Mouse (Mus musculus): ENCODE results near the gene Pagr1a. TPM values are rescaled to one million over a fixed set of nuclear protein-coding genes. Genes with fewer than 3 reads are reported as not detected.
A peak's percentile ranks its signal among the peaks of the same experiment; 100 is the strongest.

Pagr1a gene
- 61.3 and 88.7 TPM in 2 replicates for polyA plus RNA-seq (2015; fragmentation: Nextera tagmentation; extraction: Ambion mirVana)

GRCm38 (mm10) chr7:127016971-127017949, at the start of gene Pagr1a:
Pagr1a (minus strand) TSS chr7:127017352.
- H3K4me3 ChIP-seq (ENCODE audit: low read length): peak within 1 kb of the TSS; percentile 73
- H3K4me2 ChIP-seq (replicated peaks; ENCODE audit: low read depth, low read length): peak within 1 kb of the TSS; percentile 82
- H3K4me1 ChIP-seq (ENCODE audit: insufficient read depth, low read length): peaks cover 71% of the 10 kb centered on the region
- H3K27ac ChIP-seq (ENCODE audit: low read length): peak within 1 kb of the TSS; percentile 98
- H3K9ac ChIP-seq (replicated peaks; ENCODE audit: low read length): peak within 1 kb of the TSS; percentile 81
- no peaks in the 10 kb centered on the region for H3K27me3 ChIP-seq (ENCODE audit: insufficient read depth, low read length)
- peaks cover 23% of the 10 kb centered on the region for H3K36me3 ChIP-seq (ENCODE audit: insufficient read depth, low read length)
- ATAC-seq (ENCODE audit: low FRiP score, low TSS enrichment): peak; percentile 85
- WGBS: 3% methylated on average over 38 of the region's 39 CpGs
- no peaks in the 10 kb centered on the region for H3K9me3 ChIP-seq (ENCODE audit: low read length)

GRCm38 (mm10) chr7:127066317-127066716, 49.2 kb upstream of the Pagr1a start:
- Histone ChIP-seq H3K4me3 (ENCODE audit: low read length) (no peak overlapping the region), H3K9ac (replicated peaks; ENCODE audit: low read length) (no peak overlapping the region), H3K27me3 (ENCODE audit: insufficient read depth, low read length) (no peaks in the 10 kb centered on the region), H3K4me1 (ENCODE audit: insufficient read depth, low read length) (peaks cover 8% of the 10 kb centered on the region; the same call in 1 of the 2 replicates), H3K27ac (ENCODE audit: low read length) (no peak overlapping the region), H3K9me3 (ENCODE audit: low read length) (no peaks in the 10 kb centered on the region), H3K4me2 (replicated peaks; ENCODE audit: low read depth, low read length) (no peak overlapping the region), H3K36me3 (ENCODE audit: insufficient read depth, low read length) (no peaks in the 10 kb centered on the region)
- no peak for ATAC-seq (ENCODE audit: low FRiP score, low TSS enrichment)
- WGBS: 71% methylated on average over 4 of the region's 4 CpGs

DNA sequence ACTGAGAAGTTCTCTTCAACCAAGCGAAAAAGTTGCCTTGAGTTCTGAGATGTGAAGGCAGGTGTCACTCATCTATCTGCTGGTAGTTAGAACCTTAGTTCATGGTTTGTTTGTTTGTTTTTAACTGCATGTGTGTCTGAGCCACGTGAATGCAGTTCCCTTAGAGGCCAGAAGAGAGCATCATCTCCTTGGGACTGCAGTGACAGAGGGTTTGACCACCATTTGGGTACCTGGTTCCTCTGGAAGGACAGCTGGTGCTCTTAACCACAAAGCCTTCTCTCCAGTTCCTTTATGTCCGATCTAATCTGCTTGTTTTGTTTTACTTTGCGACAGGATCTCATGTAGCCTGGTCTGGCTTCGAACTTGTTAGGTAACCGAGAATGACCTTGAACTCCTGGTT, 48.4 kb upstream of the Pagr1a start:
- ATAC-seq (ENCODE audit: low FRiP score, low TSS enrichment): no peak
- 85% methylated on average over 6 of the region's 6 CpGs for WGBS

GRCm38 (mm10) chr7:127055026-127055585, 38.0 kb upstream of the Pagr1a start:
- Histone ChIP-seq H3K9me3 (ENCODE audit: low read length) (no peaks in the 10 kb centered on the region), H3K9ac (replicated peaks; ENCODE audit: low read length) (no peak overlapping the region), H3K27me3 (ENCODE audit: insufficient read depth, low read length) (no peaks in the 10 kb centered on the region), H3K36me3 (ENCODE audit: insufficient read depth, low read length) (no peaks in the 10 kb centered on the region), H3K27ac (ENCODE audit: low read length) (no peak overlapping the region), H3K4me1 (ENCODE audit: insufficient read depth, low read length) (no peaks in the 10 kb centered on the region), H3K4me2 (replicated peaks; ENCODE audit: low read depth, low read length) (no peak overlapping the region), H3K4me3 (ENCODE audit: low read length) (no peak overlapping the region)
- no peak for ATAC-seq (ENCODE audit: low FRiP score, low TSS enrichment)
- WGBS: 73% methylated on average over 5 of the region's 5 CpGs

More for the DNA sequence above, 48.4 kb upstream of the Pagr1a start:
- H3K4me1 ChIP-seq (ENCODE audit: insufficient read depth, low read length): peaks cover 8% of the 10 kb centered on the region; the same call in 1 of the 2 replicates
- H3K9ac ChIP-seq (replicated peaks; ENCODE audit: low read length): no peak overlapping the region
- H3K4me2 ChIP-seq (replicated peaks; ENCODE audit: low read depth, low read length): no peak overlapping the region
- H3K9me3 ChIP-seq (ENCODE audit: low read length): no peaks in the 10 kb centered on the region
- H3K27ac ChIP-seq (ENCODE audit: low read length): no peak overlapping the region
- H3K4me3 ChIP-seq (ENCODE audit: low read length): no peak overlapping the region
- no peaks in the 10 kb centered on the region for H3K36me3 ChIP-seq (ENCODE audit: insufficient read depth, low read length)
- H3K27me3 ChIP-seq (ENCODE audit: insufficient read depth, low read length): no peaks in the 10 kb centered on the region

GRCm38 (mm10) chr7:127041851-127042672, 24.9 kb upstream of the Pagr1a start, which contains the start of gene Kif22:
Kif22 (minus strand) TSS chr7:127042471.
- peak within 1 kb of the TSS; percentile 89 for H3K9ac ChIP-seq (replicated peaks; ENCODE audit: low read length)
- H3K4me1 ChIP-seq (ENCODE audit: insufficient read depth, low read length): peaks cover 19% of the 10 kb centered on the region
- ATAC-seq (ENCODE audit: low FRiP score, low TSS enrichment): peak; percentile 91
- no peaks in the 10 kb centered on the region for H3K27me3 ChIP-seq (ENCODE audit: insufficient read depth, low read length)
- H3K36me3 ChIP-seq (ENCODE audit: insufficient read depth, low read length): peaks cover 14% of the 10 kb centered on the region
- H3K9me3 ChIP-seq (ENCODE audit: low read length): no peaks in the 10 kb centered on the region
- H3K4me3 ChIP-seq (ENCODE audit: low read length): peak within 1 kb of the TSS; percentile 91
- under 1% methylated on average over 53 of the region's 53 CpGs for WGBS
- H3K4me2 ChIP-seq (replicated peaks; ENCODE audit: low read depth, low read length): peak within 1 kb of the TSS; percentile 78
- H3K27ac ChIP-seq (ENCODE audit: low read length): peak within 1 kb of the TSS; percentile 80

- H3K27me3 ChIP-seq (ENCODE audit: insufficient read depth, low read length): no peaks in the 10 kb centered on the region
- no peak for ATAC-seq (ENCODE audit: low FRiP score, low TSS enrichment)
- 84% methylated on average over 1 of the region's 1 CpGs for WGBS
- H3K4me3 ChIP-seq (ENCODE audit: low read length): no peak overlapping the region
- H3K4me1 ChIP-seq (ENCODE audit: insufficient read depth, low read length): peaks cover 10% of the 10 kb centered on the region
- H3K36me3 ChIP-seq (ENCODE audit: insufficient read depth, low read length): peaks cover 58% of the 10 kb centered on the region
- H3K9me3 ChIP-seq (ENCODE audit: low read length): no peaks in the 10 kb centered on the region
- no peak overlapping the region for H3K4me2 ChIP-seq (replicated peaks; ENCODE audit: low read depth, low read length)
- no peak overlapping the region for H3K27ac ChIP-seq (ENCODE audit: low read length)
- no peak overlapping the region for H3K9ac ChIP-seq (replicated peaks; ENCODE audit: low read length)
These were observed 14.1 kb upstream of the Pagr1a start for GRCm38 (mm10) chr7:127031244-127031643.

GRCm38 (mm10) chr7:127030172-127030571, 13.0 kb upstream of the Pagr1a start:
- H3K4me1 ChIP-seq (ENCODE audit: insufficient read depth, low read length): peaks cover 10% of the 10 kb centered on the region
- H3K27ac ChIP-seq (ENCODE audit: low read length): no peak overlapping the region
- no peaks in the 10 kb centered on the region for H3K9me3 ChIP-seq (ENCODE audit: low read length)
- no peak overlapping the region for H3K4me3 ChIP-seq (ENCODE audit: low read length)
- peaks cover 51% of the 10 kb centered on the region for H3K36me3 ChIP-seq (ENCODE audit: insufficient read depth, low read length)
- H3K27me3 ChIP-seq (ENCODE audit: insufficient read depth, low read length): no peaks in the 10 kb centered on the region
- H3K9ac ChIP-seq (replicated peaks; ENCODE audit: low read length): no peak overlapping the region
- 98% methylated on average over 1 of the region's 1 CpGs for WGBS
- no peak overlapping the region for H3K4me2 ChIP-seq (replicated peaks; ENCODE audit: low read depth, low read length)
- ATAC-seq (ENCODE audit: low FRiP score, low TSS enrichment): no peak

DNA sequence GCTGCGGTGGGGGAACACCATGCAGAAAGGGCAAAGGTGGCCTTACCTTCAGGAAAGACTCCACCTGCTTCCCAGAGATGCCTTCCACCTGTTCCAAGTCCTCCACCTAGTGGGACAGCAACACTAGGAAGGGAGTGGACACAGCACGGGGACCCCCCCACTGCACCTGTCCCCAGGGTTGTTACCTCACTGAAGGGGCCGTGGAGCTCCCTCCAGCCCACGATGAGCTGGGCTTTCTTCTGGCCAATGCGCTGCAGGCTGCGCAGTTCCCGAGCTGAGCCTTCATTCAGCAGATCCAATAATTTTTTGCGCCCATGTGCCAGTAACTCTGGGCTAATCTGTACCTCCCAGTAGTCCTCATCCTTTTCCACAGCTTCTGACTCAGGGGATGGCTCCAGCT, 10.7 kb upstream of the Pagr1a start:
- peak overlapping the region; percentile 87 for H3K4me2 ChIP-seq (replicated peaks; ENCODE audit: low read depth, low read length)
- no peaks in the 10 kb centered on the region for H3K9me3 ChIP-seq (ENCODE audit: low read length)
- H3K27me3 ChIP-seq (ENCODE audit: insufficient read depth, low read length): no peaks in the 10 kb centered on the region
- no peak; the same call in 1 of the 2 replicates for ATAC-seq (ENCODE audit: low FRiP score, low TSS enrichment)
- peak overlapping the region; percentile 95 for H3K4me3 ChIP-seq (ENCODE audit: low read length)
- peaks cover 58% of the 10 kb centered on the region for H3K36me3 ChIP-seq (ENCODE audit: insufficient read depth, low read length)
- H3K9ac ChIP-seq (replicated peaks; ENCODE audit: low read length): peak overlapping the region; percentile 97
- WGBS: 58% methylated on average over 8 of the region's 8 CpGs
- peaks cover 30% of the 10 kb centered on the region for H3K4me1 ChIP-seq (ENCODE audit: insufficient read depth, low read length)
- peak overlapping the region; percentile 99 for H3K27ac ChIP-seq (ENCODE audit: low read length)

DNA sequence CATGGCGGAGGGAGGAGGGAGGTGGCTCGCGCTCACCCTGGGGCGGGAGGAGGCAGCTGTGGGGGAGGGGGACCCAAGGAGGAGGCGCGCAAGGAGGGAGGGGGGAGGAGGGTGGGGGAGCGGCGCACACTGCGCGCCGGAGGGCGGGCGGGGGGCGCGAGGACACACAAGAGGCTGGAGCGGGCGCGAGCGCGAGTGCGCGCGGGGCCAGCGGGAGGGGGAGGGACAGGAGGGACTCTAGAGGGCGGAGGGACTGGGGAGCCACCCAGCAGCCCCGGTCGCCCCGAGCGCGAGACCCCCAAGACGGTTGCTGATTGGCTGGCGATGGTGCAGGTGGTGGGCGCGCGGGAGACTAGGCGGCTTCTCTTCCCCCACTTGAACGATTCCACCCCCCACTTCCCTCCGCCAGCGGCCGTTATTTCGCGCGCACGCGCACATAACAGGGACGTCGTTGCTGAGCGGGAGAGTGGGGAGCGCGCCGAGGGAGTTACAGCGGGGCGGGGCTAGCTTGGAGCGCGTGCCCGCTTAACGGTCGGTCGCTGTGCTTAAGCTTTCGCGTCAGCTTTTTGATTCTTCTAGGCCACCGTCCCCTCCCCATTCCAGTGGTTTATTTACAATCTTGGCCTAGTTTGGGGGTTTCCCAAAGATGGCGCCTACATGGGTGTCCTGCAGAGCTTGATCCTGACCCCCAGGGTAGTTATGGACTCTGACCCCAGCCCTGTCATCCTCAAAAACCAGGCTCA, 10.0 kb upstream of the Pagr1a start, which contains the start of gene Maz:
Maz (minus strand) TSS at position 54 of the 743 bp plus-strand sequence.
- H3K27ac ChIP-seq (ENCODE audit: low read length): peak within 1 kb of the TSS; percentile 99
- peak within 1 kb of the TSS; percentile 87 for H3K4me2 ChIP-seq (replicated peaks; ENCODE audit: low read depth, low read length)
- peaks cover 38% of the 10 kb centered on the region for H3K4me1 ChIP-seq (ENCODE audit: insufficient read depth, low read length)
- peak within 1 kb of the TSS; percentile 95 for H3K4me3 ChIP-seq (ENCODE audit: low read length)
- peak within 1 kb of the TSS; percentile 97 for H3K9ac ChIP-seq (replicated peaks; ENCODE audit: low read length)
- no peaks in the 10 kb centered on the region for H3K9me3 ChIP-seq (ENCODE audit: low read length)
- peaks cover 58% of the 10 kb centered on the region for H3K36me3 ChIP-seq (ENCODE audit: insufficient read depth, low read length)
- peak; percentile 92 for ATAC-seq (ENCODE audit: low FRiP score, low TSS enrichment)
- WGBS: under 1% methylated on average over 38 of the region's 63 CpGs
- no peaks in the 10 kb centered on the region for H3K27me3 ChIP-seq (ENCODE audit: insufficient read depth, low read length)
